Mouse (Mus musculus) heart, embryonic 16.5 days (tissue): ENCODE data around the gene Nedd9. TPM values are rescaled to one million over a fixed set of nuclear protein-coding genes. Genes with fewer than 3 reads are reported as not detected.
A peak's percentile ranks its signal among the peaks of the same experiment; 100 is the strongest.

Experiments
- ATAC-seq: fragments of 200-750 bp; cut with Nextera tagmentation; replicated peaks from 2 replicates; pipeline ENCODE4 v1.8.0; 2017; ENCODE audit warnings: moderate number of reproducible peaks; ENCODE audit not compliant: insufficient read depth, low FRiP score; ENCODE audit errors: extremely low read depth
- H3K27ac ChIP-seq: fragments of 300-500 bp; sonication (generic); 2 replicates; pipeline ENCODE4 v1.5.1; 2014; ENCODE audit warnings: mild to moderate bottlenecking, low read length, control low read depth, moderate library complexity
- H3K27me3 ChIP-seq: fragments of 300-500 bp; sonication (generic); 2 replicates; pipeline ENCODE4 v1.6.1; 2014; ENCODE audit warnings: low read length, mixed read lengths; ENCODE audit not compliant: control insufficient read depth, insufficient read depth
- H3K36me3 ChIP-seq: fragments of 300-500 bp; sonication (generic); 2 replicates; pipeline ENCODE4 v1.6.1; 2014; ENCODE audit not compliant: control insufficient read depth, insufficient read depth
- H3K4me1 ChIP-seq: fragments of 300-500 bp; sonication (generic); 2 replicates; pipeline ENCODE4 v1.6.1; 2014; ENCODE audit warnings: low read length, mixed read lengths; ENCODE audit not compliant: control insufficient read depth, insufficient read depth
- H3K4me2 ChIP-seq: fragments of 300-500 bp; sonication (generic); 2 replicates; pipeline ENCODE4 v1.6.1; 2014; ENCODE audit warnings: low read depth, mild to moderate bottlenecking, control low read depth, low read length
- H3K4me3 ChIP-seq: fragments of 300-500 bp; sonication (generic); 2 replicates; pipeline ENCODE4 v1.5.1; 2014; ENCODE audit warnings: mild to moderate bottlenecking, control low read depth, low read length
- H3K9ac ChIP-seq: fragments of 300-500 bp; sonication (generic); 2 replicates; pipeline ENCODE4 v1.6.1; 2014; ENCODE audit warnings: low read length, control low read depth
- H3K9me3 ChIP-seq: fragments of 300-500 bp; sonication (generic); replicated peaks from 2 replicates; pipeline ENCODE4 v1.6.1; 2016; ENCODE audit warnings: low read length; ENCODE audit not compliant: control insufficient read depth
- WGBS: fragments of 180-500 bp; shearing (Covaris S2); extraction: QIAGEN DNeasy Blood & Tissue Kit; methylation state at CpG from one replicate; pipeline ENCODE4 v1.1.7; 2014; 5-methylcytosine and 5-hydroxymethylcytosine counted together
- polyA plus RNA-seq: library from polyadenylated mRNA; unstranded; fragments of >200 nt; fragmentation: Nextera tagmentation; extraction: Ambion mirVana; gene quantifications from 2 replicates; pipeline ENCODE4 v1.2.1, GENCODE M21; 2015

Gene Nedd9
- polyA plus RNA-seq: 19.5 and 22.7 TPM in 2 replicates

DNA sequence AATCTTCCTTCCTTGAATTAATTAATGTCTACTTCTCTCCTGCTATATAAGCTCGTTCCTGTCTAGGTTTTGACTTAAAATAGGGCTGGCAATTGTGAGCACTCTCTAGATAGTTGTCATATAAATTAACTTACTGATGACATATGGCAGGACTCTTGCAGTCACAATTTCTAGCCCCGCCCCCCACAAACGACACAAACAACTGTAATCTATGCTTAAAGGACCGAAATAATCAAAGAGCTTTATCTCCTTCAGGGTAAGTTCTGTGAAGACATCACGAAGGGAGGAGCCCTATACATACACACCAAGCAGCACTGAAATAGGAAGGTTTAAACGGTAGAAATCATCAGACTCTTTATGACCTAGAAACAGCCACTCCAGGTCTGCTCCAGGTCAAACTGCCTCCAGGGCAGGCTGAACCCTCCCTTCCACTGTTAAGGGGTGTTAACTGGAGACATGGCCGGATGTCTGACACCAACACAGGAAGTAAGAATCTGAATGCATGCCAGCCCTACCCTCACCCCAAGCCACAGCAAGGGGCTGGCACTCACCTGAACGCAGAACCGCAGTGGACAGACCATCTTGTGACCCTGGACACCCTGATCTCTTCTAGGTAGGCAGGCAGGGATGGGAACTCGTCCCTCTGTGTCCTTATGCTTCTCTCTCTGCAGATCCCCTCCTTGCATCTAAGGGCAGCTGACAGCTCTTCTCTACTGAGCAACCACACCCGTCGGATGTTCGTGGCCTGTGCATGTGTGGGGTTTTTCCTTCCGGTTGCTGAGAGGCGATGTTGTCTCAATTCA is at the start of gene Nedd9:
Gene Nedd9, minus strand, starts transcription at position 757 of the 803 bp plus-strand sequence.
- H3K4me2 ChIP-seq: peak within 1 kb of the TSS; percentile 46
- 52% methylated on average over 15 of the region's 15 CpGs for WGBS
- no peaks in the 10 kb centered on the region for H3K9me3 ChIP-seq
- no peak within 1 kb of the TSS for H3K9ac ChIP-seq
- peak within 1 kb of the TSS; percentile 60 for H3K27ac ChIP-seq
- no peaks in the 10 kb centered on the region for H3K4me1 ChIP-seq
- ATAC-seq: peak; percentile 67
- H3K27me3 ChIP-seq: no peaks in the 10 kb centered on the region; the same call in 1 of the 2 replicates
- peak within 1 kb of the TSS; percentile 33 for H3K4me3 ChIP-seq
- H3K36me3 ChIP-seq: no peaks in the 10 kb centered on the region

GRCm38 (mm10) chr13:41532625-41533024 is 45.5 kb upstream of the Nedd9 start:
- Histone ChIP-seq H3K9ac (no peak overlapping the region), H3K4me1 (no peaks in the 10 kb centered on the region), H3K4me2 (no peak overlapping the region), H3K36me3 (no peaks in the 10 kb centered on the region), H3K9me3 (no peaks in the 10 kb centered on the region), H3K27ac (no peak overlapping the region), H3K4me3 (no peak overlapping the region), H3K27me3 (no peaks in the 10 kb centered on the region)
- no peak for ATAC-seq
- WGBS: 55% methylated on average over 5 of the region's 5 CpGs

DNA sequence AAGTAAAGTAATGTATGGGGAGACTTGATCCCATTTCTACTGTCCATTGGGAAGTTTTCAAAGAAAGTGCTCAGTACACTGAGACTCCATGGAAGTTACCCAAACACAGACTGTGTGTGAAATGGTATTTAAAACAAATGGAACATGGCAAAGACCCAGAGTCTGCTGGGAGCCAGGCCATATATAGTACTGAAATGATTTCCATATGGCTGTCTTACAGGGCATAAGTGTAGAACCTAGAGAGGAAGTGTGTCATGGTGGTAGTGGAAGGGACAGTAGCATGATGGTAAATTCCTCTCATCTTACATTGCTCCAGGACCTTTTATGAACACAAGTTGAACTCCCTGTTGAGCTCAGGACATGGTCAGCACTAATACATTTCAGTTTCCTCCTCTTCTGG is 43.2 kb upstream of the Nedd9 start:
- Histone ChIP-seq H3K4me1 (no peaks in the 10 kb centered on the region), H3K36me3 (no peaks in the 10 kb centered on the region), H3K27me3 (no peaks in the 10 kb centered on the region), H3K27ac (no peak overlapping the region), H3K4me3 (no peak overlapping the region), H3K9me3 (no peaks in the 10 kb centered on the region), H3K9ac (no peak overlapping the region), H3K4me2 (no peak overlapping the region)
- ATAC-seq: no peak

- Histone ChIP-seq H3K4me3 (no peak overlapping the region), H3K4me1 (no peaks in the 10 kb centered on the region), H3K27me3 (no peaks in the 10 kb centered on the region), H3K4me2 (no peak overlapping the region), H3K9me3 (no peaks in the 10 kb centered on the region), H3K9ac (no peak overlapping the region), H3K27ac (no peak overlapping the region), H3K36me3 (no peaks in the 10 kb centered on the region)
- no peak for ATAC-seq
- WGBS: 94% methylated on average over 11 of the region's 11 CpGs
These were observed 37.0 kb upstream of the Nedd9 start for GRCm38 (mm10) chr13:41524208-41524607.

DNA sequence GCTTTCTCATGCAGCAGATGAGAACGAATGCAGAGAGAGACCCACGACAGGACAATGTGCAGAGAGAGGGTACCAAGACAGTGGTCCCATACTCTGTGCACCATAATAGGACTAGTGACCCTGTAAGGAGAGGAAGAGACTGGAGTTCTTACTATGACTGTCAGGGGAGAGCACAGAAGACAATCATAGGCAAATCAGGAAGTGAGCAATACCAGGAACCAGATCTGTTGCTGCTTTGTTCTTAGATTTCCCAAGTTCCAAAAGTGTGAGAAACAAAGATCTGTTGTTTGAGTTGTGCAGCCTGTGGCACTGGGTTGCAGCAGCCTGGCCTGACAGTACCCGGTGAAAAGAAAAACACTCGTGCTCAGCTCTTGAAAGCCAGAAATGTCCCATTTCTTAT is 34.1 kb upstream of the Nedd9 start:
- H3K27me3 ChIP-seq: no peaks in the 10 kb centered on the region
- peaks cover 3% of the 10 kb centered on the region for H3K4me1 ChIP-seq
- ATAC-seq: no peak
- no peaks in the 10 kb centered on the region for H3K36me3 ChIP-seq
- H3K4me3 ChIP-seq: no peak overlapping the region
- WGBS: 77% methylated on average over 4 of the region's 4 CpGs
- no peak overlapping the region for H3K27ac ChIP-seq
- no peak overlapping the region for H3K9ac ChIP-seq
- no peak overlapping the region for H3K4me2 ChIP-seq
- no peaks in the 10 kb centered on the region for H3K9me3 ChIP-seq

DNA sequence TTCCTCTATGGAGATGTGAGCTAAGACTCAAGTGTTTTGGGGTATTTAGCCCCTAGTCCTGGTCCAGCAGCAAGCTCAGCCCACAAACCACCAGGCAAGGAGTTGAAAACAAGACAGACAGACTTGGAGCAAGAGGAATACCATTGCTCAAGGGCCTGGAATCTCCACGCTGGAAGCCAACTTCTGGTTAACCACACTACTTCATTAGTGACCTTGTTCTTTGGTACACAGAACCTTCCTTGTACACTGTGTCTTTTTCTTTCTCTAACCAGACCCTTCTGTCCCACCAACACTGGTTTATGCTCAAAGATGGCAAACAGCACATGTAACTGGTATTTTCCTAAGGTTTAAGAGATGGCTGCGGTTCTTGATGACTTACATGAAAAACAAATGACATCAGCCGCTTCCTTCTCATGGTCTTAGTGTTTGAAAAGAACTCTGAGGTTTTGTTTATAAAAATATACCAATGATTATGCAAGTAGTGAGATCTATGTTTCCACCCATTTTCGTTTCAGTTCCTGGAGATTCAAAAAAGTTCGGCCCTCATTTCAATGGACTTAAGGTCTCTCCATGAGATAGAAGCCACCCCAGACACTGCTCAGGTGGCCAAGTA is 33.5 kb upstream of the Nedd9 start:
- Histone ChIP-seq H3K36me3 (no peaks in the 10 kb centered on the region), H3K4me1 (peaks cover 4% of the 10 kb centered on the region), H3K4me2 (no peak overlapping the region), H3K9ac (no peak overlapping the region), H3K9me3 (no peaks in the 10 kb centered on the region), H3K4me3 (no peak overlapping the region), H3K27me3 (no peaks in the 10 kb centered on the region), H3K27ac (no peak overlapping the region)
- 87% methylated on average over 5 of the region's 5 CpGs for WGBS
- no peak for ATAC-seq

- 58% methylated on average over 4 of the region's 4 CpGs for WGBS
- H3K27ac ChIP-seq: no peak overlapping the region
- ATAC-seq: no peak
These were observed 32.6 kb upstream of the Nedd9 start for GRCm38 (mm10) chr13:41519792-41520191.

GRCm38 (mm10) chr13:41517193-41517592 is 30.0 kb upstream of the Nedd9 start:
- Histone ChIP-seq H3K27me3 (no peaks in the 10 kb centered on the region), H3K4me3 (no peak overlapping the region), H3K36me3 (no peaks in the 10 kb centered on the region), H3K27ac (no peak overlapping the region), H3K4me2 (no peak overlapping the region), H3K9ac (no peak overlapping the region), H3K4me1 (peaks cover 4% of the 10 kb centered on the region), H3K9me3 (no peaks in the 10 kb centered on the region)
- 82% methylated on average over 4 of the region's 4 CpGs for WGBS
- no peak for ATAC-seq

More at GRCm38 (mm10) chr13:41519792-41520191, 32.6 kb upstream of the Nedd9 start:
- Histone ChIP-seq H3K9ac (no peak overlapping the region), H3K9me3 (no peaks in the 10 kb centered on the region), H3K4me3 (no peak overlapping the region), H3K27me3 (no peaks in the 10 kb centered on the region), H3K4me1 (peaks cover 4% of the 10 kb centered on the region), H3K36me3 (no peaks in the 10 kb centered on the region), H3K4me2 (no peak overlapping the region)

GRCm38 (mm10) chr13:41515749-41516148 is 28.6 kb upstream of the Nedd9 start:
- Histone ChIP-seq H3K4me3 (no peak overlapping the region), H3K9ac (no peak overlapping the region), H3K9me3 (no peaks in the 10 kb centered on the region), H3K36me3 (no peaks in the 10 kb centered on the region), H3K4me2 (no peak overlapping the region), H3K4me1 (peaks cover 11% of the 10 kb centered on the region), H3K27ac (no peak overlapping the region), H3K27me3 (no peaks in the 10 kb centered on the region)
- 71% methylated on average over 4 of the region's 4 CpGs for WGBS
- ATAC-seq: no peak
